Mouse (Mus musculus): ENCODE results near the gene Lpcat2. TPM values are rescaled to one million over a fixed set of nuclear protein-coding genes. Genes with fewer than 3 reads are reported as not detected.

Lpcat2 gene
- polyA plus RNA-seq, 2 experiments from 2014 or later = 0.22 TPM; not detected in 1

DNA sequence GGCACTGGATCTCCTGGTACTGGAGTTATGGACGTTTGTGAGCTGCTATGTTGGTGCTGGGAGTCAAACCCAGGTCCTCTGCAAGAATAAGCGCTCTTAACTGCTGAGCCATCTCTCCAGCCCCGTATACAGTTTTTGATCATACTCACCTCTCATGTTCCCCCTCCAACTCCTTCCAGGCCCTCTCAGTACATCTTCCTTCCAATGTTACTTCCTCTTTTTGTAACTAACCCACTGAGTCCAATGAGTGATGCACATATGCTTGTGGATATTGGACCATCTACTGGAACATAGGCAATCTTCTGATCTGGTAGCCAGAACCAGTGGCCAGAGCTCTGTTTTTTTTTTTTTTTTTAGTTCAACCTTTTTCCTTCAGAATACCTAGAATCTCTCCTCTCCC lies 60.9 kb downstream of the Lpcat2 start:
- ATAC-seq = no peak

DNA sequence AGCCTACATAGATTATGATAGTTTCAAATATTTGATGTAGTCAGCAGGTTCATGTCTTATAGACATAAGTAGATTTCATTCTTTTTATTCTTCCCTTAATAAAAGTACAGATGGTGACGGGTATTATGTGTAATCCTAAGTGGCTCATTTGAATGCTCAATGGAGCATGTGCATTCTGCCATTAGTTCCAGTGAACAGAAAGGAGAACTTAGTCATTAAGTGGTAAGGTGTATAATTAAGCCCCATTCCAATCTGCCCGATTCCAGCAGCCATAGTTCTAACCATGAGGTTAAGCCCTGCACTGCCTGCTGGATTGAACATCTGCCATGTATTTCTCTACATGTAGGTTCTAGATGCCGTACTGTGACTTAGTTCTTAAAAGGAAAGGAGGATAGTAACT lies 66.6 kb downstream of the Lpcat2 start:
- no peak for ATAC-seq

DNA sequence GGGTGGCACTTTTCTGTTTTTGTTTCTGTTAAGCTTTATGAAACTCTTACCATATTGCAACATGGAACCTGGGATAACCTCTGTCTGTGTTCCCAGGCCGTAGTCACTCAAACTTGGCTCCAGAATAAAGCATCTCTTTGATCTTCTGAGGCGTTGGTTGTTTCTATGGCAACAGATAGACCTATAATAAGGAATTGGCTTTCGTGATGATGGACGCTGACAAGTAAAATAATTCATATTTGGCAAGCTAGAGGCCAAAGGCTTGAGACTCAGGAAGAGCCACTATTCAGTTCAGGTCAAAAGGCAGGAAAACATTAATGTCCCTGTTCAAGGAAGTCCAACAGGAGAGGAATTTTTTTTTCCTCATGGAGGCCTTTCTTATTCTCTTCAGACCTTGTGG lies 73.8 kb downstream of the Lpcat2 start:
- ATAC-seq = no peak

DNA sequence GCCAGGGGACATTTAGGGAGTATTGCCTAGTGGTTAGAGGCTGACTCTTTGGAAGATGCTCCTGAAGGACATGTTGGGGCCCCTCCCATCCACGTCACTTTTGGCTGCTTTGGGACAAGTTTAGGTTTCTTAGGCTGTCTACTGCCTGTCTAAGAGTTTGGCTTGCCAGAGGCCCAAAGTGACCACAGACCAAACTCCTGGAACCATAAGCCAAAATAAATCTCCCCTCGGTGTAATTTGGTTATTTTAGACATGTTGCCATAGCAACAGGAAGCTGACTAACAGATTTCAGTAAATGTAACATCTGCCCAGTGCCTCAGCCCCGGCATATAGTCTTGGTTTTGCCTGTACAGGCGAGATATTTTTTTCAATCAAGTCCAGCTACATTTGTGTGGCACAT lies 82.9 kb downstream of the Lpcat2 start:
- ATAC-seq = no peak

DNA sequence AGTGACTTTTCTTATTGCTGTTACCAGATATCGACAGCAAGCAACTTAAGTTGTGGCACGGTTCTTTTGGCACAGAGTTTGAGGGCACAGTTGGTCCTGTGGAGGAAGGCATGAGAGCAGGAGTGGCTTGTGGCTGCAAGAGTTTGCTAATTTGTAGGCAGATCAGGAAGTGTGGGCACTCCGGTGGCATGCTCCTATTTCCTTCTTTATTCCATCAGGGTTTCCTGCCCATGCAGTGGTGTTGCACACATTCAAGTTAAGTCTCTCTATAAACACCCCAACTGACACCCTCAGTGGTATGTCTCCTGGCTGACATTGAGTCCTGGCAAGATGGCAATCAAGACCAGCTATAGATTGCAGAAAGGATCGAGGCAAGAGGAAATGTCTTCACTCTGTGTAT lies 93.9 kb downstream of the Lpcat2 start:
- no peak for ATAC-seq

DNA sequence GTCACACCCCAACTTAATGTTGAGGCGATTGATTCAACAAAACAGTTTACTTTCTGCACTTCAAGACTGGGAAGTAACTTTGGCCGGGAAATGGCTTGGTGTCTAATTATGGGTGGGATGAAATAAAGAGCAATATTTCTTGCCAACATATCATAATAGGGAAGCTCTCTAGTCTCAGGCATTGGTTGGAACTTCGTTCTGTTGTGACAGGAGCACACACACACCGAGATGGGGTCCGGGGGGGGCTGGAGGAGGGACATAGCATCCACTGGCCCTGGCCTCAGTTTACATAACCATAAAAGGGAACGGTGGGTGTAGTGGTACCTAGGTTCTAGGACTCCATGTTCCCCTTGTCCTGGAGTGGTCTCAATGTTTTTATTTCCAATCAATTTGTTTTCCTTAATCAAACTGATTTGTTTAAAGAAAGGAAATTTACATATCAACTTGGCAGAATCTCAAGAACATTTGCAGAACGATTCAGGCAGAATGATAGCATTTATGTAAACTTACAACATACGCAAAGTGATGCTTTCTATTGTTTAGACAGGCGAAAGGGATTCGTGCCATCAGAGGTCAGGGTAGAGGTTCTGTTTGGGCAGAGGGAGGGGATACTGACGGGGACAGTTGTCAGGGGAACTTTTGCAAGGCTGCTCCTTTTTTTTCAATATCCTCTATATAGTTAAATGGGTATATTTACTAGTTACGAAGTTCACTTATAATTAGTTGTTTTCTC lies 95.7 kb downstream of the Lpcat2 start:
- ATAC-seq = no peak

DNA sequence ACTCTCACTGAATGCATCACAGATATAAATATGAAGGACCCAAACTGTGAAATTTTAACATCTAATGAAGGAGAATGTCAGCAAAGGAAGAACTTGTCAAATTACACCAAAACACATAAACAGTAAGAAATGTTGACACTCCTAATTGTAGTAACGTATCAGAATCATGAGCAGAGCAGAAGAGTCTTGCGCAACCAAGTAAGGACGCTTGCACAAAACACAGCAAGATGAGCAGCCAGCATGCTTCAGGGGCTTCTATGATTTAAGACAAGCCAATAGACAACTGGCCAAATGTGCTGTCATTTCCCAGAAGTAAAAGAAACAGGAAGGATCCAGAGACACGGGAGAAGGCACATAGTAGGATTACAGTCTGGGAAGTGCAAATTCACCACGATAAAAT lies 98.9 kb downstream of the Lpcat2 start:
- ATAC-seq = no peak

DNA sequence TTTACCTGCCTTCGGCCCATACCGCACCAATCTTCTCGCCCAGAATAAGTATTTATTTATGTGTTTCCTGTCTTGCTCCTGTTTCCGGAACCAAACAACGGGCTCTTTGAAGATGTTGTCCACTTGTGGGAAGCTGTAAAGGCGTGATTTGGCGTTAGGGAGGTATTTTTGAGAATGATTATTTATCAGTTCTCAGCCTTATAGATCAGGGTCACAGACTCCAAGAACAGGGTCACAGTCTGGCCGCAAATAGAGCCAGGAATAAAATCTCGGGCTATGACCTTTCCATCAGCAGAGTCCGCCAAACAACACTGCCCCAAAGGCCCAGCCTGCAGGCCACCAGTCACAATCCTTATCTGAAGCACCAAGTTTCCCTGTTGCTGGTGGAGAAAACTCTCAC lies 104.6 kb downstream of the Lpcat2 start, which contains the start of gene Slc6a2:
Gene Slc6a2, plus strand, starts transcription at position 301 of the 400 bp plus-strand sequence.
- no peak for ATAC-seq

DNA sequence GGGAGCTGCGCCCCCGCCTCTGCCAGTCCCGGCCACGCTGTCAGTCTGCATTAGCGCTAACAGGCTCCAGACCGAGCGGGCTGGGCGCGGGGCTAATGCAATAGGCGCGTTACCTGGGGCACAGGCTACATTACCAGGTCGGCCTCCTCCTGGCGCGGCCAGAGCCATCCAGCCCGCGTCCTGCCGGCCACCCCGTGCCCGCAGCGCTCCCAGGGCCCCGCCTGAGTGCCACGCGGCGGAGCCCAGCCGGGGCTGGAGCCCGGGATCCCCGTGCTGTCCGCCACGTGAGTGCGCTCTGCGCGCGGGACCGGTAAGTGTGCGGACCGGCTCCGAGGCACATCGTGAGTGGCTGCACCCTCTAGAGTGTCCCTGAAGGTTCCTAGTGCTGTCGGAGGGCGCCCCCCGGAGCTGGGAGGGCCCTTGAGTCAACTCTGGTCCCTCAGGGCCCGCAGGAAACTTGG lies 105.3 kb downstream of the Lpcat2 start:
- ATAC-seq = no peak

DNA sequence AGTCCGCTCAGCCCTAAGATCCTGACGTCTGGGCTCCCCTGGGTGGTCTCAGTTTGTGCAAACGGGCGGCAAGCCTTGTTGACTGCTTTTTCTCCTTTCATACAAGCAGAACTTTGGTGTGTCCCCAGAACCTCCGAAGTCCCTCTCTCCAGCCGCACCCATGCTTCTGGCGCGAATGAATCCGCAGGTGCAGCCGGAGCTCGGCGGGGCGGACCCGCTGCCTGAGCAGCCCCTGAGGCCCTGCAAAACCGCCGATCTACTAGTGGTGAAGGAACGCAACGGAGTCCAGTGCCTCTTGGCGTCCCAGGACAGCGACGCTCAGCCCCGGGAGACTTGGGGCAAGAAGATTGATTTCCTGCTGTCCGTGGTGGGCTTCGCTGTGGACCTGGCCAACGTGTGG lies 105.9 kb downstream of the Lpcat2 start:
- ATAC-seq = no peak

DNA sequence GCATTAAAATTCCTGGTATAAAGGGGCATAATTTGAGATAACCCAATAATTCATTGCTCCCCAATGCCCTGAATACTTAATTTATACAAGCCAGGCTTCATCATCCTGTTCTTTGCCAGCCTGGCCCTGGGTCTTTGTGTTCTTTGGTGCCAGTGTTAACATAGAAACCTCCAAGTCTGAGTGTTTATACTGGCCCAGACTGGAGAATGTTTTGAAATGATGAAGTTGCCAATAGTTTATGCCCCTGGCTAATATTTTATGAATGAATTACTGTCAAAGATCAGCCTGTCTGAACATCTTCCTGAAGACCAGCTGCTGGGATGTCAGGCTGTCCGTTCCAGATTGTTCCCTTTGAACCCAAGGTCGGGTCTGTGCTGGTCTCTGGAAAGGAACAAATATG lies 109.4 kb downstream of the Lpcat2 start:
- ATAC-seq = no peak

Other genes with a start within 250 kb of the Lpcat2 start
- not detected for gene Irx6, start 181.1 kb upstream of the Lpcat2 start, polyA plus RNA-seq (2017; shearing (Covaris generic))
- gene Mmp2, start 28.0 kb upstream of the Lpcat2 start, polyA plus RNA-seq (2017; shearing (Covaris generic)) = not detected
- not detected for gene Capns2, start 46.1 kb downstream of the Lpcat2 start, polyA plus RNA-seq (2017; shearing (Covaris generic))
- gene Slc6a2, start 104.7 kb downstream of the Lpcat2 start, polyA plus RNA-seq (2017; shearing (Covaris generic)) = not detected
- gene Ces1a, start 192.9 kb downstream of the Lpcat2 start, polyA plus RNA-seq (2017; shearing (Covaris generic)) = not detected
- gene Ces1b, start 224.7 kb downstream of the Lpcat2 start, polyA plus RNA-seq (2017; shearing (Covaris generic)) = not detected

Data from CD4-positive, CD25-positive, alpha-beta regulatory T cell, adult 4 months (primary cell).